Mouse (Mus musculus) G1E (cell line): Measurements from ENCODE around the gene Tmem136.

ENCODE experiments used
- CTCF ChIP-seq: IDR thresholded peaks from 2 replicates; pipeline ENCODE4 v1.5.1; 2012; ENCODE audit warnings: low read depth, low read length, inconsistent platforms, mixed read lengths
- GATA1 ChIP-seq: IDR thresholded peaks from 2 replicates; pipeline ENCODE4 v1.6.1; 2012; ENCODE audit warnings: borderline replicate concordance, low read length, inconsistent platforms, mixed read lengths
- GATA2 ChIP-seq: IDR thresholded peaks from 2 replicates; pipeline ENCODE4 v1.6.1; 2012; ENCODE audit warnings: low read depth, low read length, inconsistent platforms, borderline replicate concordance
- POLR2AphosphoS5 ChIP-seq: IDR thresholded peaks from 2 replicates; pipeline ENCODE4 v1.6.1; 2012; ENCODE audit warnings: low read depth, low read length, inconsistent platforms; ENCODE audit not compliant: insufficient replicate concordance
- TAL1 ChIP-seq: conservative IDR thresholded peaks from 2 replicates; pipeline ENCODE4 v1.6.1; 2012; ENCODE audit warnings: low read depth, low read length, inconsistent platforms, mixed read lengths

DNA sequence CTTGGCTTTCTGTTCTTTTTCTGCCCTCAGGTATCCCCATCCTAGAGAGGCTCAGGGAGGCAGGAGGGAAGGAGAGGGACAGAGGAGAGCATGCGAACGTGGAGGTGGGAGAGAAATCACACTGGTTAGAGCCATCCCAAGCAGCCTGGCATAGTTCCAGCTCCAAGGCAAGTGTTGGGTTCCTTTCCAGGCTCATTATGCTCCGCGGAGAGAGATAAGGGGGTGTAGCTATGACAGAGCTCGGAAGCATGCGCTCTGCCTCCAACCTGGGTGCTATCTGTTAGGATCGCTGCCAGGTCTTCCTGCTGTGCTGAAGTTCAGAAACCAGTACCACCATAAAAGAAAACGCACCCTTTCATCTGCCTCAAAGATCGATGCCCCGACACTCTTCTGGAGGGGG lies 33.7 kb upstream of the Tmem136 start:
- TF ChIP-seq CTCF (no peak), GATA2 (no peak), GATA1 (no peak), POLR2AphosphoS5 (no peak), TAL1 (no peak)
